Mouse (Mus musculus) Patski (cell line): ENCODE measurements at regions not wholly inside any gene's neighbourhood (a gene's known extent, or its start where the extent isn't known, plus 50 kb on each side); places are given as distances from the start of the nearest gene placed in this dataset.
A peak's percentile ranks its signal among the peaks of the same experiment; 100 is the strongest.

Experiments used
- ATAC-seq: fragments of 100-300 bp; one replicate; pipeline ENCODE4 v1.8.0; 2021
- CTCF ChIA-PET: fragments of 350-600 bp; sonication (Branson Sonifier 250); formaldehyde crosslinking; loops from one replicate; lab custom pipeline; 2022; ENCODE audit warnings: inconsistent platforms; lab: Charles Lee
- POLR2A ChIA-PET: fragments of 350-600 bp; sonication (Branson Sonifier 250); formaldehyde crosslinking; loops from one replicate; lab custom pipeline; 2022; ENCODE audit warnings: antibody characterized with exemption, inconsistent platforms; lab: Charles Lee
- DNase-seq: peaks from one replicate; pipeline ENCODE4 v3.0.0-alpha.2; 2011; ENCODE audit warnings: low read depth, low spot score
- H3K27me3 ChIP-seq: fragments of 371-371 bp; one replicate; pipeline ENCODE4 v1.5.1; 2021
- CTCF ChIP-seq: fragments of 100-300 bp; IDR thresholded peaks from one replicate; pipeline ENCODE4 v1.5.1; 2021
- in situ Hi-C: fragments of 300-500 bp; cut with MboI; formaldehyde crosslinking; loops from 3 replicates; pipeline ENCODE4 v1.11.1; 2018; ENCODE audit warnings: low pct_unique_long_range_greater_than_20kb, mixed read lengths

DNA sequence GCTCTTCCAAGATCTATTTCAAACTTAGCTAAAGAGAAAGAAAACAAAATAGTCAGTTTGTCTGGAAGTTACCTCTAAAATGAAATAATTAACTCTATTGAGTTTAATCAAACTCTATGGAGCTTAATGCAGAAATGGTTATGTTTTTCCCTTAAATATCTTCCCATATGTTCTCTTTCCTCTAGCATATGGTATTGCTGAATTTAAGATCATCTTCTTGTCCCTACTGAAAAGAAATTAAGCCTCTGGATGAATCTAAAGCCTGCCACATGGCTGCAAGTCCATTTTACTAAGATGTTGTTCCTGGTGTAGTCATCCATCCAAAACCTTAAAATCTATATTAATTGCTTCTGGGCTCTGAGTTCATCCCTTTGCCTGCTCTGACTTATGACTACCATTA lies 513.0 kb upstream of the Pdzrn3 start:
- POLR2A ChIA-PET = no interaction called here
- DNase-seq (no peak), ATAC-seq (no peak)
- no peaks in the 10 kb centered on the region for H3K27me3 ChIP-seq
- CTCF ChIA-PET = interaction anchor here (0.7 kb wide), 1 partner anchor 9 kb away, joined by 3 read pairs; no protein-coding TSS in a partner anchor
- in situ Hi-C loops = no loop called here
- TF ChIP-seq CTCF = no peak

DNA sequence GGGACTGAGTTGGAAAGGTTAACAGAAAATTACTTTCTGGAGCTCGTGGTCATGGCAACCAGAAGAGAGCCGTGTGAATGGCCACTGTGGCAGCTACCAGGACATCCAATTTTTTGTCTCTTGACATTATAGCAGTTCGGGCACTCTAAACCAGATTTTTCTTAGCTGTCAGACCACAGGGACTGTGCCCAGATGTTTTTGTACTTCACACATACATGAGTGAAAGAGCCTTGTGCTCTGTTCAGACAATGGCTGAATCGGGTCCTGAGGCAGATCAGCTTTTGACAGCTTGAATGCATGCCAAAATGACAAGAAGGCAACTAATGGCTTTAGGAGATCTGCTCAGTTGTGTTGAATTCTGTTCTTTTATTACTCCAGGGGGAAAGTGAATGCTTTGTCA lies 505.2 kb upstream of the Pdzrn3 start:
- in situ Hi-C loops = no loop called here

DNA sequence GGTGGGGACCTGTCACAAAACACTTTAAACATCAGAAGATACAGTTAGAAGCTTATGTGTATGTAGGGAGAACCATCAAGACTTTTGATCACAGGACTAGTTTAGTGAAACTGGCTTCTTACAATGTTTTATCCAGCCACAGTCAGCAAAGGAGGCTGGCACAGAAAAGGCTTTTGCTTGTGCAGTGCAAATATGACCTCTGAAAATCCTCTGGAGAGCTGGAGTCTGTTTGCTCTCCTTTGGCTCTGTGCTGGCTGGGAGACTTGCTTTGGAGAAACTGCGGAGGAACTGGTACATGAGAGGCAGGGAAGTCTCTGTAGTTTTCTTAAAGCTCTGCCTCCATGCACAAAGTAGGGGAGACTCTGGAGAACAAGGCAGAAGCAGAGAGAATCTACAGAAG lies 497.2 kb upstream of the Pdzrn3 start:
- no peak for TF ChIP-seq CTCF
- H3K27me3 ChIP-seq = peaks cover 5% of the 10 kb centered on the region
- DNase-seq (no peak), ATAC-seq (no peak)
- in situ Hi-C loops = no loop called here
- POLR2A ChIA-PET = interaction anchor here (0.6 kb wide), 1 partner anchor 485 kb away, joined by 3 read pairs; no protein-coding TSS in a partner anchor
- CTCF ChIA-PET = no interaction called here

More for the DNA sequence above, 505.2 kb upstream of the Pdzrn3 start:
- DNase-seq (no peak), ATAC-seq (no peak)
- no peak for TF ChIP-seq CTCF
- POLR2A ChIA-PET = no interaction called here
- H3K27me3 ChIP-seq = peaks cover 5% of the 10 kb centered on the region
- CTCF ChIA-PET = no interaction called here

DNA sequence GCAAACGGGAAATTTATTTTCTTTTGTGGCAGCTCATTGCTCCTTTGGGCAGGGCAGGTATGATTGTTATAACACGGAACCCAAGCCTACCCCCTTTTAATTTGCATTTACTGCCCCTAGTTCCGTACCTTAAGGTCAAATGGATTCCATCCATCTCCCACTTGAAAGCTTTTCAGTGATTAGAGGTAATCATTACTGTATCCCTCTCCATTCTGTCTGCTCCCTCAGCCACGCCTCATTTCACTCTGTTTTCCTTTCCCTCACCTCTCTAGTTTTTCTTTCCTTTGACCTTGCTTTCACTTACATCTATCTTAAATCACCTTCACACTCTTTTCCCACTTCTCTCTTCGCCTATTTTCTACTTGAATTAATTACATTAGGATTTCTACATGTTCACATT lies 481.2 kb upstream of the Pdzrn3 start:
- ChIA-PET POLR2A (no interaction called here), CTCF (no interaction called here)
- in situ Hi-C loops = no loop called here
- DNase-seq (no peak), ATAC-seq (no peak)
- no peak for TF ChIP-seq CTCF
- H3K27me3 ChIP-seq = no peaks in the 10 kb centered on the region

DNA sequence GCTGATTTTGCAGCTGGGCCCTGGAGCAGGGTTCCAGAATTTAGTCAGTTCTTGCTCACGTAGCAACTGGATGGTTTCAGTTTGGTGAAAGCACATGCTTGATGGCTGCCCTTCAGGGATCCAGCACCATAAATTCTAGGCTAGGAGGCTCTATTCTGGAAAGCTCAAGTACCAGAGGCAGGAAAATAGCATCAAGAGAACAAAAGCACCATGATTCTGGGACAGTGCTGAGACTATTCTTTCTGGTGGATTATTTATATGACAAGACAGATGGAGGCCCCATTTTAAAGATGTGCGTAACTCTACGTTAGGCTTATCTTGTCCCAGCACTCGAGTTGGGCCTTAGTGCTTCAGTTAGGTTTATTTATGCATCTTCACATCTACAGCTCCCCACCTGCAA lies 463.0 kb upstream of the Pdzrn3 start:
- in situ Hi-C loops = no loop called here
- CTCF ChIA-PET = no interaction called here
- peaks cover 4% of the 10 kb centered on the region for H3K27me3 ChIP-seq
- DNase-seq (no peak), ATAC-seq (no peak)
- POLR2A ChIA-PET = no interaction called here
- TF ChIP-seq CTCF = no peak

DNA sequence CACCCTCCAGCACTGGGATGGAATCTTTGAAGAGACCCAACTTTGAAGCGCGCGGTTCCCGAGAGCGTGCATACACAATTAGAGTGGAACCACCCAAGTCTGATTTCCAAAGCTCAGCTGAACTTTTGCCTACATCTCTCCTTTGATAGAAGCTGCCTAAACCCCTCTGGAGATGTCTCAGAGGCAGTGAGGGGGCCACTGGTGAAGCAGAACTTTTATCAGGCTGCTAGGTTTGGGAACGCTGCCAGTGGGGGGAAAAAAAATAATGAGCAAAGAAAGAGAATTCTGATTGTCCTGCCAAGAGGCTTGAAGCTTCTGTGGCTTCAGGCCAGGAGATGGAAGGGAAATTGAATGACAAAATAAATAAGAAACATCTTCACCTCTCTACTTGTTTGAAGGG lies 459.9 kb upstream of the Pdzrn3 start:
- in situ Hi-C loops = no loop called here
- no peak for ATAC-seq
- POLR2A ChIA-PET = no interaction called here
- TF ChIP-seq CTCF = no peak
- CTCF ChIA-PET = no interaction called here
- no peak for DNase-seq
- no peaks in the 10 kb centered on the region for H3K27me3 ChIP-seq

DNA sequence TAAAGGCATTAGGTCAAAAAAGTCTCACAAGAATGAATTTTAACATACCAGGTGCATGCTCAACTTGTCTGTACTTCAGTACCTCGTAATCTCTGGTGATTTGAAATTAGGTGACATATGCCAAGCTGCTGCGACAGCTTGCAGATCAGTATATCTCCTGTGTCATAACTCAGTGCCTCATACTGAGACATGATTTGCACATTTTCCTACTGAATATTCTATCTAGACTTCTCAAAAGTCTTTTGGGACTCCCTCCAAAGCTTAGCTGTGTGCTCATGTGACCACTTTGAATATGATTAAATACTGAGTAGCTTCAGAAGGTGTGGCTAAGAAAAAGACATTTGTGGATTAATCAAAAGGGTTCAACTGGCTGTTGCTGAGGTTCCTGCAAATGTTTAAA lies 416.3 kb upstream of the Pdzrn3 start:
- CTCF ChIA-PET = no interaction called here
- DNase-seq = no peak
- no peaks in the 10 kb centered on the region for H3K27me3 ChIP-seq
- no peak for ATAC-seq
- no peak for TF ChIP-seq CTCF
- in situ Hi-C loops = no loop called here
- POLR2A ChIA-PET = no interaction called here

DNA sequence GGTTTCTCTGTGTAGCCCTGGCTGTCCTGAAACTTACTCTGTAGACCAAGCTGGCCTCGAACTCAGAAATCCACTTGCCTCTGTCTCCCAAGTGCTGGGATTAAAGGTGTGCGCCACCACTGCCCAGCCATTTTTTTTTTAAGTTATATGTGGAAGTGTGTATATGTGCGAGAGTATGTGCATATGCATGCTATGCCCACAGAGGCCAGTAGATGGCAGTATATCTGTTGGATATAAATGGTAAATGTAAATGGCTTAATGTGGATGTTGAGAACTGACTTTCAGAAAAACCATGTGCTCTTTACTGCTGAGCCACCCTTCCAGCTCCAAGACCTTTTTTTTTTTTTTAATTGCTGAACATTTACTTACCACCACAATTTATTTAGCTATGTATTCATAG lies 400.2 kb upstream of the Pdzrn3 start:
- ATAC-seq (no peak), DNase-seq (no peak)
- CTCF ChIA-PET = interaction anchor here (1.2 kb wide), 1 partner anchor 39 kb away, joined by 3 read pairs; no protein-coding TSS in a partner anchor
- in situ Hi-C loops = no loop called here
- TF ChIP-seq CTCF = peak; percentile 67
- no peaks in the 10 kb centered on the region for H3K27me3 ChIP-seq
- POLR2A ChIA-PET = interaction anchor here (0.6 kb wide), 1 partner anchor 438 kb away, joined by 4 read pairs; no protein-coding TSS in a partner anchor

DNA sequence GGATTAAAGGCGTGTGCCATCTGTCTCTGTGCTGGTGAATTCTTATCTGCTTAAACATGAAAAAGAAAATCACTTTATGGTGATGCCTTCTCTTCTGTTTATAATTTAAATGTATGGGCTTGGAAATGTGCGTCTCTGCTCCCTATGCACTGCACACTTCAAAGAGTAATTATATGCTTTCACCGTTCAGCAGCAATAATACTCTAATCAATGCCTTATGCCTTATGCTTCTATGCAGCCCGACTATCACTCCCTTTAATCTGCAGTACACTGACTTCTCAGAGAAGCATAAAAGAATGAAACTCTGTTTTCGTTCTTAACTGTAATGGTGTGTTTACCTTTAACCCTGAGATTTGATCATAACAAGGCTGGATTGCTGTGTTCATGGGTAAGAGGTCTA lies 395.5 kb upstream of the Pdzrn3 start:
- no peaks in the 10 kb centered on the region for H3K27me3 ChIP-seq
- TF ChIP-seq CTCF = no peak
- ChIA-PET POLR2A (no interaction called here), CTCF (no interaction called here)
- ATAC-seq (no peak), DNase-seq (no peak)
- in situ Hi-C loops = no loop called here

DNA sequence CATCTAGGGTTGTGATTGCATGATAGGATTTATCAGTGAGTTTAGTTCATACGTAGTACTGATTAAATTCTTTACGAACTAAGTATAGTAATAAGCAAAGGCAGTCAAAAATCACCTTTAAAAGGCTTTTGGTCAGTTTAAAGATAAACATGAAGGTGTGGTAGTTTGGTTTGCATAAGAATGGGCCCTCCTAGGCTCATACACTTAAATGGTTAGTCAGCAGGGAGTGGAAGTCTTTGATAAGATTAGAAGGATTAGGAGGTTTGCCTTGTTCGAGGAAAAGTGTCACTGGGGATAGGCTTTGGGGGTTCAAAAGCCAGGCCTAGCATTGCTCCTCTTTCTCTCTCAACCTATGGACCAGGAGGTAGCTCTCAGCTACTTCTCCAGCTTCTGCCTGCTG lies 357.4 kb upstream of the Pdzrn3 start:
- no peaks in the 10 kb centered on the region for H3K27me3 ChIP-seq
- ATAC-seq (no peak), DNase-seq (no peak)
- no peak for TF ChIP-seq CTCF
- in situ Hi-C loops = no loop called here
- CTCF ChIA-PET = interaction anchor here (1.3 kb wide), 1 partner anchor 19 kb away, joined by 3 read pairs; no protein-coding TSS in a partner anchor
- POLR2A ChIA-PET = no interaction called here

DNA sequence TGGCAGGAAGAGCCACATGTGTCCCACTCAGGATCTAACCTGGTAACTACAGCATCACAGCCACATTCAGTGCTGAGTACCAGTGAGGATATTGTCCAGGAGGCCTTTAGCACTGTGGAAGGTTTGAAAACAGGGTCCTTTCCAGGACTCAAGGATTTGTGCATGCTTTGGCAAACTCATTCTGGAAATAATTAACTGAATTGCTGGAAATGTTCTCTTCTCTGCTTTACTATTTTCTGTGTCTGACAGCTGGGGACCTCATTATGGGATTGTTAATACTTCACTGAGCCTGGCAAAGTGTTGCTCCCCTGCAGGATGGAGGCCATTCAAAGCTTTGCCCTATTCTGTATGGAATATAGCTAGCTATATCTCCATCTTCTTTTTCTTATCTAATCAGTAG lies 342.8 kb upstream of the Pdzrn3 start:
- ChIA-PET CTCF (interaction anchor here (1.7 to 1.9 kb wide), 2 partner anchors 10 to 14 kb away, joined by 5 to 6 read pairs; no protein-coding TSS in a partner anchor), POLR2A (no interaction called here)
- no peak for TF ChIP-seq CTCF
- DNase-seq (no peak), ATAC-seq (peak; percentile 35)
- no peaks in the 10 kb centered on the region for H3K27me3 ChIP-seq
- in situ Hi-C loops = no loop called here

DNA sequence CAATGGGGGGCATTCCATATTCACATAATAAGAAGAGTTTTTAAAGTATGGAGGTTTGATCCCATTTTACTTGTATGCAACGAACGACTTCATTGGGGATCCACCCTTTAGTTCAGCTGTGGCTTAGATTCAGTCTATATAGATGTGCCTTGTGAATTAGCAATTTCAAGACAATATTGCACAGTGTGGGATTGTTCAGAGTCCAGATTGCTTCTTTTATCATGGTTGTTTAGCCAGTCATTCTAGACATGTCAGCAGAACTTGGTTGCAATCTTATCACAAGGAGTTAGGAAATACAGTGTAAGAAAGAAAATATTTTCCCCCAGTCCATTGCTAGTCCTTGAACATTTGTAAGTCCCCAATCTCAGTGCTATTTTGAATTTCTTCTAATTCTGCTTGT lies 312.0 kb upstream of the Pdzrn3 start:
- TF ChIP-seq CTCF = no peak
- in situ Hi-C loops = no loop called here
- ATAC-seq = no peak

More for the DNA sequence above, 312.0 kb upstream of the Pdzrn3 start:
- H3K27me3 ChIP-seq = peaks cover under 1% of the 10 kb centered on the region
- ChIA-PET CTCF (no interaction called here), POLR2A (no interaction called here)
- no peak for DNase-seq
